Mouse (Mus musculus) kidney, embryonic 16.5 days (tissue): ENCODE measurements around the gene Ggcx. TPM values are rescaled to one million over a fixed set of nuclear protein-coding genes. Genes with fewer than 3 reads are reported as not detected.
"Not testable (repeated sequence)": the region's sequence is repeated elsewhere in the genome, so short reads cannot be mapped to it uniquely, and the experiment has no call there.

Experiments
- ATAC-seq: fragments of 200-750 bp; cut with Nextera tagmentation; 2 replicates; pipeline ENCODE4 v1.8.0; 2017; ENCODE audit warnings: moderate TSS enrichment; ENCODE audit not compliant: low FRiP score, low TSS enrichment
- H3K27ac ChIP-seq: fragments of 300-500 bp; sonication (generic); 2 replicates; pipeline ENCODE4 v1.5.1; 2014; ENCODE audit warnings: low read length
- H3K27me3 ChIP-seq: fragments of 300-500 bp; sonication (generic); 2 replicates; pipeline ENCODE4 v1.6.1; 2014; ENCODE audit warnings: low read length, control low read depth, mixed read lengths; ENCODE audit not compliant: insufficient read depth
- H3K36me3 ChIP-seq: fragments of 300-500 bp; sonication (generic); 2 replicates; pipeline ENCODE4 v1.6.1; 2014; ENCODE audit warnings: low read length, control low read depth, mixed read lengths; ENCODE audit not compliant: insufficient read depth
- H3K4me1 ChIP-seq: fragments of 300-500 bp; sonication (generic); 2 replicates; pipeline ENCODE4 v1.6.1; 2014; ENCODE audit warnings: low read length, control low read depth, mixed read lengths; ENCODE audit not compliant: insufficient read depth
- H3K4me2 ChIP-seq: fragments of 300-500 bp; sonication (generic); replicated peaks from 2 replicates; pipeline ENCODE4 v1.6.1; 2014; ENCODE audit warnings: low read depth, low read length
- H3K4me3 ChIP-seq: fragments of 300-500 bp; sonication (generic); 2 replicates; pipeline ENCODE4 v1.5.1; 2014; ENCODE audit warnings: mild to moderate bottlenecking, low read length
- H3K9ac ChIP-seq: fragments of 300-500 bp; sonication (generic); replicated peaks from 2 replicates; pipeline ENCODE4 v1.6.1; 2014; ENCODE audit warnings: low read length
- H3K9me3 ChIP-seq: fragments of 300-500 bp; sonication (generic); 2 replicates; pipeline ENCODE4 v1.6.1; 2016; ENCODE audit warnings: low read length, control low read depth
- WGBS: fragments of 180-500 bp; shearing (Covaris S2); extraction: QIAGEN DNeasy Blood & Tissue Kit; methylation state at CpG from one replicate; pipeline ENCODE4 v1.1.7; 2014; 5-methylcytosine and 5-hydroxymethylcytosine counted together
- polyA plus RNA-seq: library from polyadenylated mRNA; unstranded; fragments of >200 nt; fragmentation: Nextera tagmentation; extraction: Ambion mirVana; gene quantifications from 2 replicates; pipeline ENCODE4 v1.2.1, GENCODE M21; 2015

Gene Ggcx
- polyA plus RNA-seq, 1 experiment from 2014 or later: 31.4 TPM

- ATAC-seq: 0 out of 2 replicates have a peak, but pooled peaks have one; percentile 39
Measured at GRCm38 (mm10) chr6:72454833-72455373, 40.8 kb downstream of the Ggcx start.

DNA sequence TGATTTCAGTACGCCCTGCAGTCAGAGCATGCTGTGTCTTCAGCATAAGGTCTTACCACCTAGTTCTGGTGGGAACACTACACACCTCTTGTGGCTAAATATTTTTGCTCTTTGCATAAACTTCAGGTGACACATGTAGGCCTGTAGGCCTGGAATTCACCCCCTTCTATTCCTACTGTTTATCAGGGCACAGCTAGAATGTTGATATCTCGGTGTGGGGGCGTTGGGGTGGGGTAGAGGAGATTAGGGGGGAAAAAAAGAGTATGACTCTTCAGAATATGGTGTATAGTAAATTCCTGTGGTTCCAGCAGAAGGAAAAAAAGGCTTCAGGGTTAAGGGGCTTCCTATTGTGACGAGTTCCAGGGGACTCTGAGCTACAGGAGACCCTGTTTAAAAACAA, 42.5 kb downstream of the Ggcx start:
- Histone ChIP-seq H3K4me2 (no peak overlapping the region), H3K4me3 (no peak overlapping the region), H3K27me3 (no peaks in the 10 kb centered on the region), H3K9me3 (no peaks in the 10 kb centered on the region), H3K4me1 (peaks cover 10% of the 10 kb centered on the region; the same call in 1 of the 2 replicates), H3K27ac (no peak overlapping the region), H3K36me3 (no peaks in the 10 kb centered on the region), H3K9ac (no peak overlapping the region)
- ATAC-seq: no peak
- 80% methylated on average over 4 of the region's 4 CpGs for WGBS

More at GRCm38 (mm10) chr6:72454833-72455373, 40.8 kb downstream of the Ggcx start:
- WGBS: 63% methylated on average over 7 of the region's 7 CpGs
- no peak overlapping the region for H3K4me3 ChIP-seq
- H3K36me3 ChIP-seq: no peaks in the 10 kb centered on the region
- H3K4me2 ChIP-seq: no peak overlapping the region
- peak overlapping the region; percentile 40; the same call in 1 of the 2 replicates for H3K27ac ChIP-seq
- H3K4me1 ChIP-seq: peaks cover 10% of the 10 kb centered on the region; the same call in 1 of the 2 replicates
- H3K9ac ChIP-seq: no peak overlapping the region
- H3K27me3 ChIP-seq: no peaks in the 10 kb centered on the region
- H3K9me3 ChIP-seq: no peaks in the 10 kb centered on the region

- H3K4me1 ChIP-seq: peaks cover 10% of the 10 kb centered on the region; the same call in 1 of the 2 replicates
- H3K9ac ChIP-seq: no peak overlapping the region
- H3K27me3 ChIP-seq: no peaks in the 10 kb centered on the region
- no peaks in the 10 kb centered on the region for H3K9me3 ChIP-seq
- 69% methylated on average over 7 of the region's 7 CpGs for WGBS
- no peaks in the 10 kb centered on the region for H3K36me3 ChIP-seq
- no peak overlapping the region for H3K4me2 ChIP-seq
- ATAC-seq: no peak
- no peak overlapping the region for H3K27ac ChIP-seq
- no peak overlapping the region for H3K4me3 ChIP-seq
Measured at GRCm38 (mm10) chr6:72458418-72458817, 44.3 kb downstream of the Ggcx start.

GRCm38 (mm10) chr6:72458921-72459320, 44.8 kb downstream of the Ggcx start:
- peaks cover 10% of the 10 kb centered on the region; the same call in 1 of the 2 replicates for H3K4me1 ChIP-seq
- WGBS: 55% methylated on average over 5 of the region's 5 CpGs
- ATAC-seq: no peak
- no peak overlapping the region for H3K27ac ChIP-seq
- H3K27me3 ChIP-seq: no peaks in the 10 kb centered on the region
- H3K4me3 ChIP-seq: no peak overlapping the region
- H3K36me3 ChIP-seq: no peaks in the 10 kb centered on the region
- no peaks in the 10 kb centered on the region for H3K9me3 ChIP-seq
- no peak overlapping the region for H3K4me2 ChIP-seq
- no peak overlapping the region for H3K9ac ChIP-seq

DNA sequence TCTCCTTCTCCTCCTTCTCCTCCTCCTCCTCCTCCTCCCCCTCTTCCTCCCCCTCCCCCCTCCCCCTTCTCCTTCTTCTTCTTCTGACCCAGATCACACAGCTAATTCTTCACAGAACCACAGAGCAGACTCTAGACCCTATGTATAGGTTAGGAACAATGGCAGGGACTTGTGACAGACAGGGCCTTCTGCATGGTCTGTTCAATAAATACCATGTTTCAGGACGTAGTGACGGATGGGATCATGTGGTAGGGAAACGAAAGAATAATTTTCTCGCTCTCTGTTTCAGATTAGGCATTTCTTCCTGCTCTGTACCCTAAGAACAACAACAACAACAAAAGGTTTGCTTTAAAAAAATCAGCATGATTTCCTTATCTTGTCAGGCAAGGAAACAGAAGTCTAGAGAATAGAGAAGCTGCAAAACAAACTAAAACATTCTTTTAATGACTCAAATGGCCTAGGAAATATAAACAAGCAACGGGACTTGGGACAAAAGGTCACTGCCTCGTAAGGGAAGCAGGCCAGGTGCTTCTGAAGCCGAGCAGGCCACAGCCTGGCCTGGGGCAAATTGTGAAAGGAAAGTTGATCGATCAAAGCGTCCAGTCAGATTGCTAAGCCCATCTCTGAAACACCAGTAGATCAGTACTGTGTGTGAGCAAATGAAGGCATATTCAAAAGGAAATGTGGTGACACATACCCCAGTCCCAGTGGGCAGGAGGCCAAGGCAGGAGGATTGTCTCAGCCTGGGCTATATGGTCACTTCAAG, 46.1 kb downstream of the Ggcx start:
- Histone ChIP-seq H3K9me3 (no peaks in the 10 kb centered on the region), H3K36me3 (no peaks in the 10 kb centered on the region), H3K4me1 (no peaks in the 10 kb centered on the region), H3K27ac (no peak overlapping the region), H3K4me2 (no peak overlapping the region), H3K9ac (no peak overlapping the region), H3K27me3 (no peaks in the 10 kb centered on the region), H3K4me3 (no peak overlapping the region)
- 37% methylated on average over 9 of the region's 9 CpGs for WGBS
- ATAC-seq: no peak

- not testable (repeated sequence) for H3K4me3 ChIP-seq, ATAC-seq, H3K9me3 ChIP-seq, H3K27me3 ChIP-seq, H3K36me3 ChIP-seq, H3K9ac ChIP-seq, H3K27ac ChIP-seq, H3K4me2 ChIP-seq
- WGBS: 79% methylated on average over 5 of the region's 5 CpGs
- H3K4me1 ChIP-seq: peaks cover 10% of the 10 kb centered on the region; the same call in 1 of the 2 replicates
Measured at GRCm38 (mm10) chr6:72462550-72463257, 48.6 kb downstream of the Ggcx start.

DNA sequence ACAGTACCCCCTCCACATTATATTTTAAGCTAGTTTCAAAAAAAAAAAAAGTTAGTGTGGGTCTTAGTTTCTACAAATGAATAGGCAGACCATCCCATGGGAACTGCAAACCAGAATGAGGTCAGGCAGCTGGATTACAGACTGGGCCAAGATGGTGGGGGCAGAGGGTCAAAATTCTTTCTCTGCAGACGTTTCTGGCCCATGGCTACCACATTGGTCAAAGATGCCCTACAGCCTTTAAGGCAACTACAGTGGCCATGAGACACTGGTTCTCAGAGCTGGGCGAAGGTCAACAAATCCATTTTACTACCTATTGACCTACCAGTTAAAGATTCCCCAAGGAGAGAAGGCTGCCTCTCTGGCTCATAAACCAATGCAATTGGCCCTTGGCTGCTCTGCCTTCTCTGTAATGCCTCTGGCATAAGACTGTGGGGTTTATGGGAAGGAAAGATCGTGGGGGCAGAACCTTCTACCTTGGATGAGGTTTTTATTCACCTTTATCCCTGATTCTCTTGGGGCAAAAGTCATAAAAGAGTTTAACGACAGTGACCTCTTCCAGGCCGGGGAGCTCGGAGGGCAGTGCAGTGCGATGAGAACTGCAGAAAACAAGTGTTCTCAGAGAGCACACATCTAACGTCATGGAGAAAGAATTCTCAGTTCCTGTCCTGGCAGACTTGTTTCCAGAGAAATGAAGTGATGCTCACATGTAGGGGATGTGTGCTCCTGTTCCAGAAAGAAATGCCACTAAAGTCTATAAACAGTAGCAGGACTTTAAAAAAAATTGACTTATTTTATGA, 51.5 kb downstream of the Ggcx start:
- H3K36me3 ChIP-seq: no peaks in the 10 kb centered on the region
- WGBS: 23% methylated on average over 8 of the region's 8 CpGs
- ATAC-seq: peak; percentile 64; the same call in 1 of the 2 replicates
- H3K4me1 ChIP-seq: peaks cover 10% of the 10 kb centered on the region
- no peak overlapping the region for H3K4me3 ChIP-seq
- H3K9ac ChIP-seq: no peak overlapping the region
- no peaks in the 10 kb centered on the region for H3K9me3 ChIP-seq
- peak overlapping the region; percentile 25 for H3K27ac ChIP-seq
- no peaks in the 10 kb centered on the region for H3K27me3 ChIP-seq
- no peak overlapping the region for H3K4me2 ChIP-seq

DNA sequence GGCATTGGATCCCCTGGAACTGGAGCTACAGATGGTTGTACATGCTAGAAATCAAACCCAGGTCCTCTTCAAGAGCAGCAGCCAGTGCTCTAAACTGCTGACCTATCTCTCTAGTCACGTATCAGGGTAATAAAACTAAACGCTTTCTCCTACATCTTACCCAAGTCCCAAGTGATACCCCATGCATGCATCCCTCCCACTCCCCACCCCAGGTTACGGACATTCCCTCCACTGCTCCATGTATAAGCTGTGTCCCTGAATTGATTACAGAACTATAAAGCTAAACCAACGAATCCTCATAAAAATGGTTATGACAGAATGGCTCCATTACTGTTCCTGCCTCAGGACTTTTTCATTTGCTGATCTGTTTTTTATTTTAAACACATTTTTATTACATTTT, 52.1 kb downstream of the Ggcx start:
- peak overlapping the region; percentile 25; the same call in 1 of the 2 replicates for H3K27ac ChIP-seq
- H3K4me1 ChIP-seq: peaks cover 10% of the 10 kb centered on the region
- H3K9me3 ChIP-seq: no peaks in the 10 kb centered on the region
- ATAC-seq: no peak
- H3K27me3 ChIP-seq: no peaks in the 10 kb centered on the region
- no peak overlapping the region for H3K4me2 ChIP-seq
- no peak overlapping the region for H3K4me3 ChIP-seq
- 49% methylated on average over 4 of the region's 4 CpGs for whole genome bisulfite sequencing
- no peak overlapping the region for H3K9ac ChIP-seq
- H3K36me3 ChIP-seq: no peaks in the 10 kb centered on the region

DNA sequence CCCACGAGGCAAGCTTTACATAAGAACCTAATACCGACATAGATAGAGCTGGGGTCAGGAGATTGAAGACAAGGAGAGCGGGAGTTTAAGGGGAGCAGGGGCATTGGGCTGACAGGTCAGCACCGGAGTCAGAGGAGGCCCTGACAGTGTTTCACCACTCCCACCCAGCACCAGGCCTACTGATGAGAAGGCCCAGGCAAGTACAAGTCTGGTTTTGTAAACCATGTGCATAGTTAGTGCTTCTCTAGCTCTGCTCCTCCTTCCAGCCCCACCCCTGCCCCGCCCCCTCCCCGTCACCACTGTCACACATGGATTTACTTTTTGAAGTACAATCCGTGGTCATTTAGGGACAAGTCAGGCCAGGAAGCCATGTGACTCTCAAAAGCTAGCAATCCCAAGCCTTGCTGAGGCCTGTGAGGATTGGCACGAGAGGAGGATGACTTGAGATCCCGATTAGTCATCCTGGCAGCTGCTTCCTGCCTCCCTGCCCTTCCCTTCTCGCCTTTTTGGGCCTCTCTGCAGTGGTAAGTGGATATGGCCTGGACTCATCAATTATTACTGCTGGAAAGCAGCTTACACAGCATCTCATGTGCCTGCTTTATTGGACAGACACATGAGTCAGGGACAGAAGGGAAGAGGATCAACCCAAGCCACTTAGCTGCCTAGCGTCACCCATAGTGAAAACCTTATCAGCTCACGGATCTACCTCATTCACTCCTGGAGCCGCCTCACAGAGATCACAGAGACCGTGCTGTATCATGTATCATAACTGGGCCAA, 59.3 kb downstream of the Ggcx start:
- Histone ChIP-seq H3K4me2 (no peak overlapping the region), H3K4me1 (peaks cover 10% of the 10 kb centered on the region), H3K27ac (peak overlapping the region; percentile 15; the same call in 1 of the 2 replicates), H3K9me3 (no peaks in the 10 kb centered on the region), H3K9ac (peak overlapping the region; percentile 31; the same call in 1 of the 2 replicates), H3K36me3 (no peaks in the 10 kb centered on the region), H3K27me3 (no peaks in the 10 kb centered on the region), H3K4me3 (no peak overlapping the region)
- ATAC-seq: peak; percentile 53
- 35% methylated on average over 14 of the region's 14 CpGs for WGBS
